Mouse (Mus musculus): ENCODE results near the gene Iqgap1.

Gene Iqgap1

GRCm38 (mm10) chr7:80825843-80826403 is at the start of gene Iqgap1:
Iqgap1 (minus strand) TSS chr7:80825974.
- peak; percentile 42 for DNase-seq (ENCODE audit: low read depth, low spot score)

- no peak for DNase-seq (ENCODE audit: low read depth, low spot score)
Observed at GRCm38 (mm10) chr7:80873631-80874030, 47.9 kb upstream of the Iqgap1 start.

- DNase-seq (ENCODE audit: low read depth, low spot score), result no peak
Observed at GRCm38 (mm10) chr7:80873038-80873437, 47.3 kb upstream of the Iqgap1 start.

- DNase-seq (ENCODE audit: low read depth, low spot score), result no peak
Observed at GRCm38 (mm10) chr7:80868686-80869085, 42.9 kb upstream of the Iqgap1 start.

GRCm38 (mm10) chr7:80866514-80867147 is 40.9 kb upstream of the Iqgap1 start:
- no peak for DNase-seq (ENCODE audit: low read depth, low spot score)

GRCm38 (mm10) chr7:80865521-80865920 is 39.7 kb upstream of the Iqgap1 start:
- DNase-seq (ENCODE audit: low read depth, low spot score), result no peak

- DNase-seq (ENCODE audit: low read depth, low spot score), result no peak
Observed at GRCm38 (mm10) chr7:80864831-80865230, 39.1 kb upstream of the Iqgap1 start.

- no peak for DNase-seq (ENCODE audit: low read depth, low spot score)
Observed at GRCm38 (mm10) chr7:80864151-80864550, 38.4 kb upstream of the Iqgap1 start.

GRCm38 (mm10) chr7:80863520-80863919 is 37.7 kb upstream of the Iqgap1 start:
- DNase-seq (ENCODE audit: low read depth, low spot score), result no peak

- peak; percentile 32 for DNase-seq (ENCODE audit: low read depth, low spot score)
Observed at GRCm38 (mm10) chr7:80862475-80862874, 36.7 kb upstream of the Iqgap1 start.

GRCm38 (mm10) chr7:80860729-80861274 is 35.0 kb upstream of the Iqgap1 start, which contains the start of gene Zscan2:
Zscan2 (plus strand) TSS chr7:80860920.
- peak; percentile 96 for DNase-seq (ENCODE audit: low read depth, low spot score)

GRCm38 (mm10) chr7:80860227-80860626 is 34.5 kb upstream of the Iqgap1 start:
- peak; percentile 76 for DNase-seq (ENCODE audit: low read depth, low spot score)

GRCm38 (mm10) chr7:80857181-80857580 is 31.4 kb upstream of the Iqgap1 start:
- DNase-seq (ENCODE audit: low read depth, low spot score), result peak; percentile 84

GRCm38 (mm10) chr7:80855316-80855715 is 29.5 kb upstream of the Iqgap1 start:
- DNase-seq (ENCODE audit: low read depth, low spot score), result no peak

GRCm38 (mm10) chr7:80853218-80853617 is 27.4 kb upstream of the Iqgap1 start:
- peak; percentile 35 for DNase-seq (ENCODE audit: low read depth, low spot score)

GRCm38 (mm10) chr7:80850520-80850919 is 24.7 kb upstream of the Iqgap1 start:
- DNase-seq (ENCODE audit: low read depth, low spot score), result no peak

GRCm38 (mm10) chr7:80849710-80850109 is 23.9 kb upstream of the Iqgap1 start:
- DNase-seq (ENCODE audit: low read depth, low spot score), result peak; percentile 87

GRCm38 (mm10) chr7:80849267-80849666 is 23.5 kb upstream of the Iqgap1 start:
- no peak for DNase-seq (ENCODE audit: low read depth, low spot score)

GRCm38 (mm10) chr7:80846709-80847108 is 20.9 kb upstream of the Iqgap1 start:
- peak; percentile 42 for DNase-seq (ENCODE audit: low read depth, low spot score)

GRCm38 (mm10) chr7:80846280-80846678 is 20.5 kb upstream of the Iqgap1 start:
- no peak for DNase-seq (ENCODE audit: low read depth, low spot score)

GRCm38 (mm10) chr7:80845621-80846279 is 20.0 kb upstream of the Iqgap1 start:
- peak; percentile 73 for DNase-seq (ENCODE audit: low read depth, low spot score)

- DNase-seq (ENCODE audit: low read depth, low spot score), result no peak
Observed at GRCm38 (mm10) chr7:80844691-80845090, 18.9 kb upstream of the Iqgap1 start.

Data from ES-CJ7 (cell line).